Mouse (Mus musculus) megakaryocyte, embryonic 14.5 days (primary cell): ENCODE data around the gene Aqp9.

ENCODE experiments used
- FLI1 ChIP-seq: IDR thresholded peaks from 2 replicates; pipeline ENCODE4 v1.6.1; 2012; ENCODE audit warnings: low read length, inconsistent platforms, mixed read lengths
- GATA1 ChIP-seq: IDR thresholded peaks from 3 replicates; pipeline ENCODE4 v1.6.1; 2012; ENCODE audit warnings: mixed read lengths, low read length, inconsistent platforms, borderline replicate concordance

DNA sequence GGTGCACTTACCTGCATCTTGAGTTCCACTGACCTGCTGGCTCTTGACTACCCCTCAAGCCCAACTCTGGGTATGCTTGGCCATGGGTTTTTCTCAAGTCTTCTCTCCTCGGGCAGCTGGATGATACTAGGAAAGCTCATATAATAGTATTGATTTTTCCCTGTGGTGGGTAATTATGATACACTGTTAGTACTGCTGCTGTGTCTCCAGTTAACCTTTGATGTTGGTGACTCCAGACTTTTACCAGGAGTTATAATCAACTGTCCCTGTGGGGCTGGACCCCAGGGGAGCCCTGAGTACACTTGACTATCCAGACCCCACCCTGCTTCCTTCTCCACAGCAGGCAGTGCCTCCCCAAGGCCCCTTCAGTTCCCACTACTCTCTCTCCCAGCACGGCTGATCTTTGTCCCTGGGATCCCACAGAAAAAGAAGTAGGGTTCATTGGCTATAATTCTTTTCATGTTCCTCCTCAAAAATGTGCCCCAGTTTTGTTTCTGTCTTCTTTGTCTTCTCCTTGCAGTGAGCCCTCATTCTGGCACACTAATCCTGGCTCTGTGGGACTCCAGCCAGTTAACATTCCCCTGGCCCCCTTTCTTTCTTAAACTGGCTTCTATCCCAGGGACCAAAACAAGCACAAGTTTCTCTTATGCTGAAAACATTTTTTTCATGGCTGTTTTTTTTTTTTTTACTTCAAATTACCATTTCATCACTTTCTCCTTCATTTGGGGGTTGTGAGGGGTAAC is 838 bp downstream of the Aqp9 start:
- no peak for TF ChIP-seq GATA1
- no peak for TF ChIP-seq FLI1
